Mouse (Mus musculus): ENCODE results near the gene Spsb2. TPM values are rescaled to one million over a fixed set of nuclear protein-coding genes. Genes with fewer than 3 reads are reported as not detected.
"Not testable (repeated sequence)": the region's sequence is repeated elsewhere in the genome, so short reads cannot be mapped to it uniquely, and the experiment has no call there.

The Spsb2 gene
- polyA plus RNA-seq, 1 experiment from 2014 or later = 10.5 TPM

DNA sequence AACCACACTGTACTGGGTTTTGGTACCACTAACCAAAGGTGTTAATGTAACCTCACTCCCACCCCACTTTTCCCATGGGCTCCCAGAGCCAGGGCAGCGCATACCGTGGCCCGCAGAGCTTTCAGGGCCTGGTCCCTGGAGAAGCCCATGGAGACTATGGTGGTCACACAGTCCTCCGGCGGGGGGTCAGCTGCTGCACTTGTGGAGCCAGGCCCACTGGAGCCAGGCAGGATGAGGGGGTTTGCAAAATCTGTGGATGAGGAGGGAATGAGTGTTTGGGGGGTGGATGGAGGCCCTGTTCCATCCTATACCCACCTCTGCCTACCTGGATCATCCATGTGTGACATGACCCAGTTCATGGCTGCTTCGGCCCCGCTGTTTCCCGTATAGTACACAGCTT is 9.1 kb downstream of the Spsb2 start:
- H3K27ac ChIP-seq = no peak overlapping the region
- peaks cover 16% of the 10 kb centered on the region for H3K4me1 ChIP-seq
- no peak overlapping the region for H3K4me2 ChIP-seq
- H3K36me3 ChIP-seq = peaks cover 76% of the 10 kb centered on the region
- no peak for ATAC-seq (ENCODE audit: insufficient number of reproducible peaks, insufficient read depth, low FRiP score, low TSS enrichment, low read depth)
- WGBS = 96% methylated on average over 8 of the region's 8 CpGs
- no peaks in the 10 kb centered on the region for H3K27me3 ChIP-seq
- no peaks in the 10 kb centered on the region for H3K9me3 ChIP-seq
- 0 out of 2 replicates have a peak overlapping the region, but pooled peaks have one; percentile 21 for H3K9ac ChIP-seq
- H3K4me3 ChIP-seq = no peak overlapping the region

DNA sequence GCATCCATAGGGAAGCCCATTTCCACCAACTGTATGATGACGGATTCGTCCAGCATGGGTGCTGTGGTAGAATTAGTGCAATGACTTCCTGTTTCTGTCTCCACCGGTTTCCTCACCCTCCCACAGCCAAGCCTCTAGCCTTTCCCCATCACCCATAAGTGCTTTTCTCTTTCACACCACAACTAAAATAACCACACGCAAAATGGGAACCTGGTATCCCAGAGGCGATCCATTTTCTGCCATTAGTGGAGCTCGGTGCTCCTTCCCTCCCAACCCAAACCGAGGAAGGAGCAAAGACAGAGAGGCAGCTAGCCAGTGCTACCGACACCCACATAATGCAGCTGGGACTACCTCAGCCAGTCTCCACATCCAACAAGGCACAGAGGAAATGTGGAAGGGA is 9.5 kb downstream of the Spsb2 start:
- H3K9me3 ChIP-seq = no peaks in the 10 kb centered on the region
- H3K27me3 ChIP-seq = no peaks in the 10 kb centered on the region
- no peak overlapping the region for H3K9ac ChIP-seq
- peaks cover 80% of the 10 kb centered on the region for H3K36me3 ChIP-seq
- no peak for ATAC-seq (ENCODE audit: insufficient number of reproducible peaks, insufficient read depth, low FRiP score, low TSS enrichment, low read depth)
- H3K4me3 ChIP-seq = no peak overlapping the region
- 90% methylated on average over 8 of the region's 8 CpGs for WGBS
- H3K4me1 ChIP-seq = peaks cover 12% of the 10 kb centered on the region
- H3K4me2 ChIP-seq = no peak overlapping the region
- H3K27ac ChIP-seq = no peak overlapping the region

DNA sequence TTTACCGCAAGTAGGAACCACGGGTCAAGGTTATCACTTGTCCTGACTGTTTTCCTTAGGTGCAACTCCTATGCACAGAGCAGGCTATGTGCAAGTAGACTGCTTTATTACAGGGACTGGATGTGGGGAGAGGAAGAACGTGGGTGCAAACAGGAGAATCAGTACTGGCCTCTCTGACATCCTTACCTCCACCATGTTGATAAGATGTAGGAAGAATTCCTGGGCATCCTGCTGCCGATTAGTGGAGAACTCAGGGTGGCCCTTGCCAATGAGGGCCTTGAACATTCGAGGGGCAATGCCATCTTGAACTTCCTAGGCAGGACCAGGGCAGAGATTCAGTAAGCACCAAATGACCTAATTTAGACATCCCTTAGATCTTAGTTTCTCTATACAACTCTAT is 12.4 kb downstream of the Spsb2 start:
- Histone ChIP-seq H3K36me3 (peaks cover 99% of the 10 kb centered on the region), H3K9ac (no peak overlapping the region)

DNA sequence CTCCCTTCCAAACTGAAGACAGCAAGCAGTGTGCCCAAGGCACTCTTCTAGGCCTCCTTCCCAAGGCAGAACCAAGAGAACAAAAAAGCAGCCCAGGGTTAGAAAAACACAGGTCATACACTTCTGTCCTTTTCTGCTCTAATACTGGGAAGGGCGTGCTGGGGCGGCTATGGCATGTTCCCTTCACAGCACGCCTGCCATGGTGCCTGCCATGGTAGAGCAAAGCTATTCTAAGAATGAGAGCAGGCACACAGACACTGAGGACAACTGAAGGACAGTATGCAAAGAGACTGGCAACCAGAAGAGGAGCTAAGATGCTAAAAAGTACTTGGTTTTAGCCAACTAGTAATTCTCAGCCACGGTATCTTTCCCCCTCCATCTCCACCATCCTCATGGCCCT is 13.6 kb downstream of the Spsb2 start:
- Histone ChIP-seq H3K9me3 (no peaks in the 10 kb centered on the region), H3K4me3 (no peak overlapping the region), H3K27ac (no peak overlapping the region), H3K4me1 (peaks cover under 1% of the 10 kb centered on the region; the same call in 1 of the 2 replicates), H3K36me3 (peaks cover 93% of the 10 kb centered on the region), H3K4me2 (no peak overlapping the region), H3K9ac (no peak overlapping the region), H3K27me3 (no peaks in the 10 kb centered on the region)
- WGBS = 94% methylated on average over 4 of the region's 4 CpGs
- ATAC-seq (ENCODE audit: insufficient number of reproducible peaks, insufficient read depth, low FRiP score, low TSS enrichment, low read depth) = no peak

More for the DNA sequence above, 12.4 kb downstream of the Spsb2 start:
- ATAC-seq (ENCODE audit: insufficient number of reproducible peaks, insufficient read depth, low FRiP score, low TSS enrichment, low read depth) = no peak
- Histone ChIP-seq H3K4me3 (no peak overlapping the region), H3K27ac (no peak overlapping the region), H3K4me1 (no peaks in the 10 kb centered on the region), H3K4me2 (no peak overlapping the region), H3K9me3 (no peaks in the 10 kb centered on the region), H3K27me3 (no peaks in the 10 kb centered on the region)
- 93% methylated on average over 5 of the region's 5 CpGs for WGBS

DNA sequence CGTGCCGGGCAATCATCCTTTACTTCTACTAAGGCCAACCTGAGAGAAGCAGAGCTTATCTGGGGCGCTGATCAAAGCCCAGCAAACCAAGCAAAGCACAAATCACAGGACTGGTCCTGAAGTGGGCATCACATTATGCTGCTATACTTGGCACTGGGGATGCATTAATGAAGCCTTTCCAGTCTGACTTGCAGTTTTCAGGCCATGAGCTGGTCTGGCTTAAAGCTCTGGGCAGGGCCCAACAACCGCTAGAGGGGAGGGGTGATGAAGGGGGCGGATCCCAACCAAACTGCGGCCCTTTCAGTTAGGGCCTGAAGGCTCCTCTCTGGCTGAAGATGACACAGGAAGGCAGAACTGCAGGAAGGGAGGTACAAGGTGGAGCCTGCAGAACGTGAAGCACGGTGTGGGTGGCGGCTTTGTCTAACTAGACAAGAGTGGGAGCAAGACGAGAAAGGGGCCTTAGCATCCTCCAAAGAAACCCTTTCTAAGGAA is 19.7 kb downstream of the Spsb2 start:
- peak overlapping the region; percentile 92 for H3K4me2 ChIP-seq
- H3K9me3 ChIP-seq = no peaks in the 10 kb centered on the region
- peak overlapping the region; percentile 67 for H3K4me3 ChIP-seq
- peak overlapping the region; percentile 75 for H3K9ac ChIP-seq
- no peaks in the 10 kb centered on the region for H3K27me3 ChIP-seq
- ATAC-seq (ENCODE audit: insufficient number of reproducible peaks, insufficient read depth, low FRiP score, low TSS enrichment, low read depth) = no peak
- peak overlapping the region; percentile 92 for H3K27ac ChIP-seq
- H3K4me1 ChIP-seq = peaks cover 34% of the 10 kb centered on the region
- H3K36me3 ChIP-seq = peaks cover 49% of the 10 kb centered on the region
- WGBS = 23% methylated on average over 10 of the region's 10 CpGs

DNA sequence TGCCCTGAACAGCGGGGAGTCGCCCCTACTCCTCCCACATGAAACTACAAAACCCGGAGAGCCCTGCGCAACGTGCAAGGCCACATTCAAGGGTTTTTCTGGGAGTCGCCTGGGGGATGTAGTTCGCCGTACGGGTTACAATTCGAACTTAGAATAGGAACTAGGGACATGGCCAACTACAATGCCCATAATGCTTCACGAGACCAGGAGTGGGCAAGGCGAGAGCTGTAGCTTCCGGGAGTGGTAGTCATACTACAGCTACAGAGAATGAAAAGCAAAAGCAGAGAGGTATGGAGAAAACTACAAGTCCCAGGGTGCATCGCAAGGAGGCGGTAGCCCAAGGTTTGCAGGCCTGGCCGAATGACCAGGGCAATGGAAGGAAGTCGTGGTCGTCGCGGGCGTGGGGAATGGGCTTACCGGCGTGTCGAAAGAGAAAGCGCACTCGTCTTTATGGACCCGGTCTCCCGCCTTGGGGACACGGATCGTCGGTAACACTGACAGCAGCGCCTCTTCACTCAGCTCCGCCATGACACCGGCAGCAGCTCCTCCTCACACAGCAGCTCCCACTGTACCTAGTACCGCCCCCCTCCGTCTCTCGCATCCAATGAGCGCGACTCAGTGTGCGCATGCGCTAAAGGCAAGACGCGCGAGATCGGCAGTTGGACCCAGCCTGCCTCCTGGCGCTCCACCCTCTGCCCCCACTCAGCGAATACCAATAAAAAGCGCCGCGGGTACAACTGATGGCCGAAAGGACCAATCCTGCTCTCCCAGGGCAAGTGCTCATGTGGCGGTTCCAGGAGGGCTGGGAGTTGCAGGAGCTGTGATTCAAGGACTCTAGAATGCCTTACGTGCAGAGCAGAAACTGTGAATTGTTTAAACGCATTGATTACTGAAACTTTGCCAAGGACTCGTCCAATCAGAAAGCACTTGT is 20.7 kb downstream of the Spsb2 start, which contains the start of the genes Usp5 and Cdca3:
Gene Usp5 (minus strand): TSS at position 617 of the 931 bp plus-strand sequence.
Gene Cdca3 (plus strand): TSS at position 680 of the 931 bp plus-strand sequence.
- peak; percentile 95 for ATAC-seq (ENCODE audit: insufficient number of reproducible peaks, insufficient read depth, low FRiP score, low TSS enrichment, low read depth)
- Histone ChIP-seq H3K27me3 (no peaks in the 10 kb centered on the region), H3K4me2 (peak within 1 kb of the TSS; percentile 92), H3K4me3 (peak within 1 kb of the TSS; percentile 67), H3K9me3 (no peaks in the 10 kb centered on the region), H3K4me1 (peaks cover 34% of the 10 kb centered on the region), H3K36me3 (peaks cover 48% of the 10 kb centered on the region), H3K27ac (peak within 1 kb of the TSS; percentile 92), H3K9ac (peak within 1 kb of the TSS; percentile 87)
- under 1% methylated on average over 55 of the region's 55 CpGs for WGBS

DNA sequence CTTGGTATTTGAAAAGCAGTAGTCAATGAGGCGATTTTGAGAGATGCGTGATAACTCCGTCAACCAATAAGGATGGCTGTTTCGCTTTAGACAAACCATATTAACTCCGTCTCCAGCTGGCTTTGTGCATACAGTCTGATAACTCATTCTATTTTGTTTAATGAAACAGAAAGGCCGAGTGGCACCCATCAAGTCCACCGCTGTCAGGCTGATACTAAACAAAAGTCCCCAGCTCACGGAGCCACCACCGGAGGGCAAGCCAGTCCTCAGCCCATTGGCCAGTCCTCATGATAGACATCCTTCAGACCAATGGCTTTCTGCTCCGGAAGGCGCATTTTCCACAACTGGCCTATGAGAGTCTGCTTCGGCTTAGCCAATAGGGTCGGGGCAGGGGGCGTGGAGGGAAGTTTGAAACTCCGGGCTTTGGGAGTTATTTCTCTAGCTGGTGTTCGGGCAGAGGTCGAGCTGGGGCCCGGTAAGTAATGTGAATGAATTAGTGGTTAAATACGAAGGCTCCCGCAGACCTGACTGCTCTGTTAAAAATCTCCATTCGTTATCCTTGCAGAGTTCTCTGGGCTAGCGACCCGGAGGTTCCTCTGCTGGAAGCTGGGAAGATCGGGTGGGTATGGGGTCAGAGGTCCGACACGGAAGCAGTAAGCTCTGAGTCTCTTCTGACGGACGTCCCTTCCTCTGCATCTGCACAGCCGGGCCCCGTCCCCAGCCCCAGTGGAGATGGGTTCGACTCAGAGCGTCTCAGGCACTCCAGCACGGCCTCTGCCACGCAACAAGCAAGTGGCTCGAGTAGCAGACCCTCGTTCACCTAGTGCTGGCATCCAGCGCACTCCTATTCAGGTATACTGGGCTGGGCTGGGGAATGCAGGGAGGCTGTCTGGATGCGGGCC is 21.6 kb downstream of the Spsb2 start:
- ATAC-seq (ENCODE audit: insufficient number of reproducible peaks, insufficient read depth, low FRiP score, low TSS enrichment, low read depth) = peak; percentile 84
- Histone ChIP-seq H3K27ac (peak overlapping the region; percentile 92), H3K36me3 (peaks cover 45% of the 10 kb centered on the region), H3K4me3 (peak overlapping the region; percentile 67), H3K4me1 (peaks cover 35% of the 10 kb centered on the region), H3K27me3 (no peaks in the 10 kb centered on the region), H3K9me3 (no peaks in the 10 kb centered on the region), H3K4me2 (peak overlapping the region; percentile 92), H3K9ac (peak overlapping the region; percentile 87)
- WGBS = under 1% methylated on average over 38 of the region's 38 CpGs

DNA sequence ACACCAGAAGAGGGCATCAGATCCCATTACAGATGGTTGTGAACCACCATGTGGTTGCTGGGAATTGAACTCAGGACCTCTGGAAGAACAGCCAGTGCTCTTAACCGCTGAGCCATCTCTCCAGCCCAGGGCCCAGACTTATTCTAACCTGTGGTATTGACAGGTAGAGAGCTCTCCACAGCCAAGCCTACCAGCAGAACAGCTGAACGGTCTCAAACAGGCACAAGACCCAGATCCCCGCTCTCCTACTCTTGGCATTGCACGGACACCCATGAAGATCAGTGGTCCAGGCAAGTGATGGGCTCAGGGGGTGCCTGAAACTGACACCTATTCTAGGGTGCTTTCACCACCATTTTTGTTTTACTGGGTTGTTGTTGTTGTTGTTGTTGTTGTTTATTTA is 22.7 kb downstream of the Spsb2 start:
- not testable (repeated sequence) for ATAC-seq (ENCODE audit: insufficient number of reproducible peaks, insufficient read depth, low FRiP score, low TSS enrichment, low read depth); H3K9me3 ChIP-seq; H3K27ac ChIP-seq; H3K27me3 ChIP-seq
- WGBS = 90% methylated on average over 4 of the region's 4 CpGs
- Histone ChIP-seq H3K4me2 (peak overlapping the region; percentile 92), H3K4me3 (peak overlapping the region; percentile 67), H3K4me1 (peaks cover 45% of the 10 kb centered on the region), H3K9ac (0 out of 2 replicates have a peak overlapping the region, but pooled peaks have one; percentile 8), H3K36me3 (peaks cover 34% of the 10 kb centered on the region)

DNA sequence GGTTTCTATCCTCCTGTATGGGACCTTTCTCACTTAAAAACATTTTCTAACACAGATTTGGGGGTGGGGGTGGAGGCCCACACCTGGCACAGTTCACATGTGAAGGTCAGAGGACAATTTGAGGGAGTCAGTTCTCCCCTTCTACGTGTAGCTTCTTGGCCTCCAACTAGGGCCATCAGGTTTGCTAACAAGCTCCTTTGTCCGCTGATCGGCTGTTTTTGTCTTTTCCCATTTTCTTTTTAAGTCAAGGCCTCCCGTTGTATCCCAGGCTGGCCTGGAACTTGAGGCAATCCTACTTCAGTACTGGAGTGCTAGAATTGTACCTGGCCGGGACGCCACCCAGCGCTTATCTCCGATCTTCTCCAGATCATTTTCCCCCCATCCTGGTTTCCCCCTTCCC is 23.2 kb downstream of the Spsb2 start:
- no peak for ATAC-seq (ENCODE audit: insufficient number of reproducible peaks, insufficient read depth, low FRiP score, low TSS enrichment, low read depth)
- Histone ChIP-seq H3K4me3 (peak overlapping the region; percentile 67), H3K9me3 (no peaks in the 10 kb centered on the region), H3K27me3 (no peaks in the 10 kb centered on the region), H3K9ac (0 out of 2 replicates have a peak overlapping the region, but pooled peaks have one; percentile 8), H3K36me3 (peaks cover 32% of the 10 kb centered on the region), H3K4me1 (peaks cover 50% of the 10 kb centered on the region), H3K4me2 (peak overlapping the region; percentile 92; the same call in 1 of the 2 replicates), H3K27ac (no peak overlapping the region)
- 91% methylated on average over 8 of the region's 8 CpGs for WGBS

DNA sequence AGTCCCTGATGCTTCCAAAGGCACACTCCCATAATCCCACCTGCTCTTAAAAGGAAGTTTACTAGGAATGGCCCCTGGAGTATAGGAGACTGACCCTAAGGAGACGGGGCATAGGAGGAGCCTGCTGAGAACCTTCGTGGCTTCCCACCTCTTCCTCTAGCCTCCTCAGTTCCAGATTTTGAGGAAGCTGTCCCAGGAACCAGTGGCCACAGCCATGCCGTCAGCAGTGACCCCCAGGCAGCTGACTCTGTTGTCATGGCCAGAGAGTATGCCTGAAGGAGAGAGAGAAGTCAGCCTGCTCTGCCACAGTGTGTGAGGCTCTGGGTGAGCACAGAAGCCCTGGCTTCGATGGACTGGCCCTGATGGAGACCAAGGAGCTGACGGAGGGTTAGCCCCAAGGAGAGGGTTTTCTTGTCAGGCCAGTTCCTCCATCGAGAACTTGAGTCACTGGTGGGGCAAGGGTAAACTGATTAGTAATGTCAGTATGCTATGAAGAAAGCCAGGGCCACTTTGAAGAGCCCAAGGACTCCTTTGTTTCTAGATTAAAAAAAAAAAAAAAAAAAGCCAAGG is 26.1 kb downstream of the Spsb2 start:
- ATAC-seq (ENCODE audit: insufficient number of reproducible peaks, insufficient read depth, low FRiP score, low TSS enrichment, low read depth) = no peak
- no peak overlapping the region for H3K9ac ChIP-seq
- peaks cover 41% of the 10 kb centered on the region for H3K4me1 ChIP-seq
- no peak overlapping the region for H3K4me3 ChIP-seq
- no peaks in the 10 kb centered on the region for H3K9me3 ChIP-seq
- H3K4me2 ChIP-seq = no peak overlapping the region
- 82% methylated on average over 6 of the region's 6 CpGs for whole genome bisulfite sequencing
- no peak overlapping the region; the same call in 1 of the 2 replicates for H3K27ac ChIP-seq
- H3K27me3 ChIP-seq = no peaks in the 10 kb centered on the region
- H3K36me3 ChIP-seq = peaks cover 28% of the 10 kb centered on the region

DNA sequence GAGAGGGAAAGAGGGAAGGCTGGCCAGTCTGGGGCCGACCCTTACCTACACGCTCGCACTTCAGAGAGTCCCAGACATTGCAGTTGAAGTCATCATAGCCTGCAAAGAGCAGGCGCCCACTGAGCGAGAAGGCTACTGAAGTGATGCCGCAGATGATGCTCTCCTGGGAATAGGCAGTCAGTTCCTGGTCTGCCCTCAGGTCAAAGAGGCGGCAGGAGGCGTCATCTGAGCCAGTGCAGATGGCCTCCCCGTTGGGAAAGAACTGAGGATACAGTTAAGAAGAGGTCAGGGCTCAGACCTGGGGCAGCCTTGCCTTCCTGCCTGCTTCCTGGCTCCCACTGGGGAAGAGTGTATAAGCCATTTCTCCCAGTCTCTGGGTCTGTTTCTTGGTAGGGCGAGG is 27.1 kb downstream of the Spsb2 start:
- H3K27me3 ChIP-seq = no peaks in the 10 kb centered on the region
- peaks cover 28% of the 10 kb centered on the region for H3K36me3 ChIP-seq
- no peak overlapping the region for H3K4me3 ChIP-seq
- no peak for ATAC-seq (ENCODE audit: insufficient number of reproducible peaks, insufficient read depth, low FRiP score, low TSS enrichment, low read depth)
- H3K9ac ChIP-seq = peak overlapping the region; percentile 46; the same call in 1 of the 2 replicates
- H3K9me3 ChIP-seq = no peaks in the 10 kb centered on the region
- no peak overlapping the region for H3K4me2 ChIP-seq
- H3K4me1 ChIP-seq = peaks cover 44% of the 10 kb centered on the region
- WGBS = 40% methylated on average over 10 of the region's 10 CpGs
- no peak overlapping the region; the same call in 1 of the 2 replicates for H3K27ac ChIP-seq

Measured in embryonic facial prominence, embryonic 13.5 days (tissue).